In genomic region chr5:90367067-90367303, GRCm38 (mm10) we compare ENCODE assay signal across 8 mouse cellular contexts. TPM values are rescaled to one million over a fixed set of nuclear protein-coding genes. Genes with fewer than 3 reads are reported as not detected.
DNase-seq lines count a peak whose midpoint lies in the region; ATAC-seq and TF ChIP-seq lines count a peak whose summit lies in the region.

Gene Gm9958 (plus strand): TSS chr5:90367204.

- H3K9ac ChIP-seq in lung, embryonic 16.5 days (ENCODE audit: low read length), result peak within 1 kb of the TSS; percentile 99
- H3K9ac ChIP-seq in hindbrain, embryonic 16.5 days (ENCODE audit: low read depth, low read length), result peak within 1 kb of the TSS; percentile 98
- peak within 1 kb of the TSS; percentile 96 for H3K9ac ChIP-seq in neural tube, embryonic 12.5 days

- H3K4me2 ChIP-seq in lung, embryonic 16.5 days (ENCODE audit: low read depth, low read length), result peak within 1 kb of the TSS; percentile 72
- H3K4me2 ChIP-seq in hindbrain, embryonic 16.5 days (ENCODE audit: low read length), result peak within 1 kb of the TSS; percentile 83
- H3K4me2 ChIP-seq in neural tube, embryonic 12.5 days (replicated peaks), result peak within 1 kb of the TSS; percentile 76

- peaks cover 3% of the 10 kb centered on the region for H3K4me1 ChIP-seq in cerebellum, adult 2 months (ENCODE audit: control insufficient read depth, insufficient read depth, low read length)
- peaks cover 16% of the 10 kb centered on the region for H3K4me1 ChIP-seq in lung, embryonic 16.5 days (replicated peaks; ENCODE audit: control insufficient read depth, insufficient read depth, low read length)
- H3K4me1 ChIP-seq in hindbrain, embryonic 16.5 days (ENCODE audit: control insufficient read depth, insufficient read depth, low read depth, low read length), result peaks cover 16% of the 10 kb centered on the region
- H3K4me1 ChIP-seq in neural tube, embryonic 12.5 days, result peaks cover 10% of the 10 kb centered on the region

- peak within 1 kb of the TSS; percentile 82 for H3K4me3 ChIP-seq in cerebellum, adult 2 months (replicated peaks; ENCODE audit: insufficient read depth, low read depth, low read length)
- H3K4me3 ChIP-seq in lung, embryonic 16.5 days (ENCODE audit: low read length), result peak within 1 kb of the TSS; percentile 91
- H3K4me3 ChIP-seq in hindbrain, embryonic 16.5 days (ENCODE audit: low read length), result peak within 1 kb of the TSS; percentile 96
- peak within 1 kb of the TSS; percentile 95 for H3K4me3 ChIP-seq in neural tube, embryonic 12.5 days

- TF ChIP-seq POLR2A in cerebellum, adult 2 months (IDR thresholded peaks at IDR 0.05; ENCODE audit: borderline replicate concordance, insufficient read depth, low read length), result no peak

- peak within 1 kb of the TSS; percentile 52 for H3K27ac ChIP-seq in cerebellum, adult 2 months (ENCODE audit: insufficient read depth, low read length)
- H3K27ac ChIP-seq in lung, embryonic 16.5 days (ENCODE audit: low read length), result peak within 1 kb of the TSS; percentile 100
- peak within 1 kb of the TSS; percentile 99 for H3K27ac ChIP-seq in hindbrain, embryonic 16.5 days (ENCODE audit: low read depth, low read length)
- H3K27ac ChIP-seq in neural tube, embryonic 12.5 days, result peak within 1 kb of the TSS; percentile 98

- no peaks in the 10 kb centered on the region for H3K36me3 ChIP-seq in lung, embryonic 16.5 days (ENCODE audit: control insufficient read depth, insufficient read depth, low read length)
- no peaks in the 10 kb centered on the region for H3K36me3 ChIP-seq in hindbrain, embryonic 16.5 days (ENCODE audit: control insufficient read depth, insufficient read depth, low read length)
- H3K36me3 ChIP-seq in neural tube, embryonic 12.5 days, result no peaks in the 10 kb centered on the region

- no peaks in the 10 kb centered on the region for H3K27me3 ChIP-seq in cerebellum, adult 2 months (ENCODE audit: control insufficient read depth, insufficient read depth, low read length)
- no peaks in the 10 kb centered on the region for H3K27me3 ChIP-seq in lung, embryonic 16.5 days (ENCODE audit: control insufficient read depth, insufficient read depth, low read depth, low read length)
- no peaks in the 10 kb centered on the region for H3K27me3 ChIP-seq in hindbrain, embryonic 16.5 days (replicated peaks; ENCODE audit: control insufficient read depth, insufficient read depth, low read length)
- no peaks in the 10 kb centered on the region for H3K27me3 ChIP-seq in neural tube, embryonic 12.5 days (replicated peaks)

- TF ChIP-seq CTCF in cerebellum, adult 2 months (IDR thresholded peaks at IDR 0.05; ENCODE audit: borderline replicate concordance, insufficient read depth, low read depth, low read length), result no peak

- under 1% methylated on average over 7 of the region's 7 CpGs for WGBS in cerebellum, adult 2 months
- 2% methylated on average over 7 of the region's 7 CpGs for WGBS in lung, embryonic 16.5 days
- WGBS in hindbrain, embryonic 16.5 days, result 3% methylated on average over 7 of the region's 7 CpGs
- 3% methylated on average over 7 of the region's 7 CpGs for WGBS in neural tube, embryonic 12.5 days

- no peak for DNase-seq in cerebellum, adult 2 months
- no peak for DNase-seq in cerebellum, postnatal 10 days
- DNase-seq in lung, postnatal 14 days, result no peak
- no peak for DNase-seq in urinary bladder, postnatal 25 days (ENCODE audit: low spot score)

- ATAC-seq in lung, embryonic 16.5 days (ENCODE audit: low read depth), result no peak
- ATAC-seq in hindbrain, embryonic 16.5 days, result no peak
- ATAC-seq in neural tube, embryonic 12.5 days (ENCODE audit: low FRiP score, low read depth), result no peak
- no peak for ATAC-seq in monocyte, adult 5-6 weeks (replicated peaks; ENCODE audit: insufficient number of reproducible peaks, low FRiP score, low TSS enrichment, poor library complexity, severe bottlenecking)

- no peaks in the 10 kb centered on the region; the same call in 1 of the 2 replicates for H3K9me3 ChIP-seq in lung, embryonic 16.5 days (ENCODE audit: control insufficient read depth, low read length)
- H3K9me3 ChIP-seq in hindbrain, embryonic 16.5 days (ENCODE audit: control insufficient read depth, low read length), result no peaks in the 10 kb centered on the region
- H3K9me3 ChIP-seq in neural tube, embryonic 12.5 days, result no peaks in the 10 kb centered on the region

RNA-seq across cellular contexts. Expression of gene Gm9958, which starts in this region (rescaled TPM):
- polyA plus RNA-seq in cerebellum, adult 2 months (2012; rRNA removed), result 2.6 and 2.7 TPM in 2 replicates
- 6.7 and 7.5 TPM in 2 replicates for polyA plus RNA-seq in lung, embryonic 16.5 days (2015; fragmentation: Nextera tagmentation; extraction: Ambion mirVana)
- 3.3 and 3.7 TPM in 2 replicates for polyA plus RNA-seq in hindbrain, embryonic 16.5 days (2015; fragmentation: Nextera tagmentation; extraction: Ambion mirVana)
- polyA plus RNA-seq in neural tube, embryonic 12.5 days (2016; fragmentation: Nextera tagmentation; extraction: Ambion mirVana), result 6.4 and 6.5 TPM in 2 replicates
- total RNA-seq in monocyte, adult 5-6 weeks (2017), result 0.67 to 4.5 TPM (median 1.2 TPM) in 3 replicates
